Mouse (Mus musculus): ENCODE measurements at regions not wholly inside any gene's neighbourhood (a gene's known extent, or its start where the extent isn't known, plus 50 kb on each side); places are given as distances from the start of the nearest gene placed in this dataset.

GRCm38 (mm10) chr13:101142761-101143160 is 309.5 kb upstream of the Slc30a5 start:
- DNase-seq (ENCODE audit: low spot score in 2 of 2) = no peak

DNA sequence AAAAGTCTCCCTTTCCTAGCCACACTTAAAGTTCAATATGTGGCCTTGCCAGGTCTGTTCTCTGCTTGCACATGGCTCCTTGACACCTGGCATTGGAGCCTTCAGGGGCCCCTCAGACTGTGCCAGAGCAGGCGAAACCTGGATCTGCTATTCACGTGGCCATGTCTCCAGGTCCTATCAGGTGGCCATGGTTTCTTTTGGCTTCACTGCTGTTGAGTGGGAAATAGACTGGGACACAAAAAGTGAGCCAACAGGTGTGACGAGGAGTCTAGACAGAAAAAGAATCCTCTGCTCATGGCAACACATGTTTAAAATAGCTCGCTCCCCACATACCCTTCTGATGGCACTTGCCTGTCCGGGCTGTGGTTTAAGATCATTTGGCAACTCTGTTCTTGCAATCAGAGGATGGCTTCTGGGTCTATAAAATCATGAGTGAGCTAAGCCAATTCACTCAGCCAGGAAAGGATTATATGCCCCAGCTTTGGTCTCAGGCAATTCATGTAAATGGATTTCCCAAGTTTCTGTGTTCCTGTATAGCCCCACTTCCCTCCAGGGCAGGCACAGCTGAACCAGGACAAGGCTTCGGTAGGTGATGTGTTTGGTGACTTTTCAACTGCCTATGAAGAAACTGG is 309.0 kb upstream of the Slc30a5 start:
- DNase-seq (ENCODE audit: low spot score in 2 of 2) = no peak

- DNase-seq (ENCODE audit: low spot score in 2 of 2) = no peak
Measured at GRCm38 (mm10) chr13:101129466-101129865, 296.2 kb upstream of the Slc30a5 start.

DNA sequence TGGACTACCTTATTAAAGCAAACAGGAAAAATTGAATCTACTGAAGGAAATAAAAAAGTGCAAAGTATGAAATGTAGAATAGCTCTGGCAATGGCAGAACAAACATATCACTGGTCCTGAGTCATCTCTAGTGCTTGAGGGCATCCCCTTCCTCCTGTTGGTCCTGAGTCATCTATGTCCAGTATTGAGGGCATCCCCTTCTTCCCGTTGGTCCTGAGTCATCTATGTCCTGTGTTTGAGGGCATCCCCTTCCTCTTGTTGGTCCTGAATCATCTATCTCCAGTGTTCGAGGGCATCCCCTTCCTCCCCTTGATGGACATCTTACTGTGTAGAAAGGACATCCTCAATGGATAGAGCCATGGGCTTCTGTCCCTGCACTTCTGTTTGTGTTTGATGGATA is 294.6 kb upstream of the Slc30a5 start:
- DNase-seq (ENCODE audit: low spot score in 2 of 2) = no peak

- DNase-seq (ENCODE audit: low spot score in 2 of 2) = no peak
Measured at GRCm38 (mm10) chr13:101127262-101127661, 294.0 kb upstream of the Slc30a5 start.

DNA sequence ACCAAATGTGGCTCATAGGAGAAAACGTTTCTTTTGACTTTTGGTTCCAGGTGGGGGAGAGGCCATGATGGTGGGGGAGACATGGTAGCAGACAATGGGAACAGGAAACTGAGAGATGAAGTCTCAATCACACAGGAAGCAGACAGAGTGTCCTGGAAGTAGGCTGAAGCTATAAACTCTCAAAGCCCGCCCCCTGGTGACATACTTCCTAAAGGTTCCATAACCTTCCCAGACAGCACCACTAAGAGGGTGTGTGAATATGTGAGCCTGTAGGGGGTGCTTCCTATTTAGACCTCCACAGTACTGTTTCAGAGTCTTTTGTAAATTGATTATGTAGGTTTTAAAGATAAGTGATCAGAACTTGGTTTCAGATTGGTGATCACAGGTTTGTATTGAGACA is 284.1 kb upstream of the Slc30a5 start:
- DNase-seq (ENCODE audit: low spot score in 2 of 2) = no peak

DNA sequence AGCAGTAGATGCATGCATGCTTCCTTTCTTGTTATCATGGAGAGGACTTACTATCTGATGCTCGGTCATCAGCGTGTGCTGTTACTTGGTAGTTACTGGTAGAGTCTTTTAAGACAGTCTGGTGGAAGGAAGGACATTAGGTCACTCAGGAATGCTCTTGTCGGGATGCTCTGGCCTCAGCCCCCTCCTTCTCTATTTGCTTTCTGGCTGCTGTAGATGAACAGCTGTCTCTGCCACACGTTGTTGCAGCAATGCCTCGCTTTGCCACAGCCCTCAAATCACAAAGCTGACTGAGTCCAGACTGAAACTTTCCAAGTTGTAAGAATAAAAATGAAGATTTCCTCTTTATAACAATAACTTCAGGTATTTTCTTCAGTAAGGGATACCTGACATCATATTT is 282.1 kb upstream of the Slc30a5 start:
- no peak for DNase-seq (ENCODE audit: low spot score in 2 of 2)

DNA sequence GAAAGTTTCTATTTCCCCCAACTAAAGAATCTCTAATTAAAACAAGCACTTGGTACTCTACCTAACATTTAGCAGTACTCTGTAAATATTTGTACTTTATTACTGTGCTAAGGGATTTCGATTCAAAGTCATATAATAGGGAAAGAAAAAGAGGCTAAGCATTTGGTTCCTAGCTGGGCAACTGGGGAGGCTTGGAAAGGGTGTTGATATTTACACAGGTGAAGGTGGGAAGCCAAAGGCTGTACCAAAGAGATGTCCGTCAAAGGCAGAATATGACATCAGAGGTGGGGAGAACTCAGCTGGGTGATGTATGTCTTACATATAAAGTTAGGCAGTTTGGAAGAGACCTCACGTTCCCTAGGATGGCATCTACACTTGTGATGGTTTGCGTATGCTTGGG is 278.9 kb upstream of the Slc30a5 start:
- DNase-seq (ENCODE audit: low spot score in 2 of 2) = no peak

DNA sequence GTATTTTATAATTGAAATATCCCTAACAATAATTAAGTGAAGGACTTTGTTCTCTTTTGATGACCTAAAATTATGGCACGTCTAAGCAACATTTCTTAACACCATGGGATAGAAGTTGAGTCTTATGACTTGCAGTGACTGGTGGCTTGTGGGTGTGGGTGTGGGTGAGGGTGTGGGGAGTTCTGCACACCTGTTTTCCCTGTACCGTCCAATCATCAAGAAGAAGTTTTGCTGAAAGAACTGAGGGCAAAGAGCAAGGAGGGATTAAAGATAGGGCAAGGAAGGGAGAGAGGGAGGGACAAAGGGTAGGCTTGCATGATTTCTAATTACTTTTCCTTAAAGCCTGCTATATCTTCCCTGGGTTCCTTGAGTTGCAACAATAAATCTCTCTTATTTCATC is 278.5 kb upstream of the Slc30a5 start:
- DNase-seq (ENCODE audit: low spot score in 2 of 2) = no peak

DNA sequence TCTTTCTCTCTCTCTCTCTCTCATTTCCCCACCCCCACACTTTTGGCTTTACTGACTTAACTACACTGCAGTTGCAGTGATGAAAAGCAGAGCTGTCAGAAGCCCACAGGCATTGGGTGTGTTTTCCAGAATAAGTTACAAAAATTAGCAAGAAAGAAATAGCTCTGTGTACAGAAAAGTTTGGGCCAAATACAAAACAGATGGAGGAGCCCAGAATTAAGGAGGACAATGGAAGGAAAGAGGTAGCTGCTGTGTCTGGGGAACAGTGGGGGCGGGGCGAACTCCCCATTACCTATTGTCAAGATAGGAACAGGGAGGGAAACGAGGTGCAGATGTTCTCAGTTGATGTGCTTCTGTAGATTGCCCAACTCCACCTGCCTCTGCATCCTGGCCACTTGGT is 267.4 kb upstream of the Slc30a5 start:
- no peak for DNase-seq (ENCODE audit: low spot score in 2 of 2)

GRCm38 (mm10) chr13:101096856-101097255 is 263.6 kb upstream of the Slc30a5 start:
- DNase-seq (ENCODE audit: low spot score in 2 of 2) = no peak

- no peak for DNase-seq (ENCODE audit: low spot score in 2 of 2)
Measured at GRCm38 (mm10) chr13:101096221-101096620, 263.0 kb upstream of the Slc30a5 start.

GRCm38 (mm10) chr13:101095057-101095831 is 262.0 kb upstream of the Slc30a5 start:
- DNase-seq (ENCODE audit: low spot score in 2 of 2) = no peak

DNA sequence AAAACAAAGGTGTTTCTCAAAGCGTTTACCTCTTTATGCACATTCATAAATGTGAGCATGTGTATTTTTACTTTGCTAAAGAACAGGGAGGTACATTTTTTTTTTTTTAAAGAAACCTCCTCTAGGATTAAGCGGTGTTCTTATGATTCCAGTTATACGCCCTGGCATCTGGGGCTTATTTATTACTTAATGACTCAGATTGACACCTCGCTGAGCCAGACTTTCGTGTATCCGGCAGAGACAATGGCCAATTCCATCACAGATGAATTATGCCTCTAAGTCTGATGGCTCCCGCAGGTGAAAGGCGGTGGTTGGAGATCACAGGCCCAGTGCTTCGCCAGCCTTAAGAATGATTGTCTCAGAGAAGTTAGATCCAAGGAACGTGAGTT is 259.5 kb upstream of the Slc30a5 start:
- no peak for DNase-seq (ENCODE audit: low spot score in 2 of 2)

GRCm38 (mm10) chr13:101092033-101092742 is 259.0 kb upstream of the Slc30a5 start:
- peak in 1 of 2 experiments; percentile 42 for DNase-seq (ENCODE audit: low spot score in 2 of 2)

- DNase-seq (ENCODE audit: low spot score in 2 of 2) = no peak
Measured at GRCm38 (mm10) chr13:101085182-101085581, 252.0 kb upstream of the Slc30a5 start.

DNA sequence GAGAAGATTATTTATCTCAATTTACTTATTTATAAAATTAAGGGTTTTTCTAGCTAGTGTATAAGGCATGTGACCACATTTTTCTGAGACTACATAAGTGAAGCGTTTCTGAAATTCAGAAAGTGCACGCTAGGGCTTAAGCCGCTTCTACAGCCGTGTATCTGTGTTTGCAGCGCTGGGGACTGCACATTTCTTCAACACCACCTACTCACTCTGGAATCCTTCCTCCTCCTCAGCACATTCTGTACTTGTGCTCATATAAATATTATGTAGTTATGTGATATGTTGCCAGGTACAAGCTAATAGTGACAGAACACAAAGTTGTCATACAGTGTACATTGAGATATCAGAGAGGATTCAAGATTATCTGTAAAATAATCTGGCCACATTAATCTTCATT is 251.0 kb upstream of the Slc30a5 start:
- DNase-seq (ENCODE audit: low spot score in 2 of 2) = no peak

GRCm38 (mm10) chr13:101083416-101083815 is 250.2 kb upstream of the Slc30a5 start:
- no peak for DNase-seq (ENCODE audit: low spot score in 2 of 2)

DNA sequence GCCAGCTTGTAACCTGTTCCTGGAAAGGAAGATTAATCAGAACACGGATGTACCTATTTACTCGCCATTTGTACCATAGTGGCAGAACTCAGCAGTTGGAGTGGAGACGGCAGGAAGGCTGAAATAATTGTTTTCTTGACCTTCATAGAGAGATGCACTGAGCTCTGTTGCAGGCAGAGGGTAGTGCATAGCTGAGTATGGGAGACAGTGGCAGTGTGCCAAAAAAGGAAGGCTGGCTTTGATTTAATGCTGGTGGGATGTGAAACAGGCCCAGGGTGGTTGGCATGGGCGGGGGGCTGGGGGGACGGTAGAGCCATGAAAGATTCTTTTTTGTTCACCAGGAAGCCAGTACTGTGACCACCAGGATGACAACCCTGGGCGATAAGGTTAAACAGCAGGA is 235.3 kb upstream of the Slc30a5 start:
- DNase-seq (ENCODE audit: low spot score in 2 of 2) = no peak

GRCm38 (mm10) chr13:101062582-101062981 is 229.4 kb upstream of the Slc30a5 start:
- no peak for DNase-seq (ENCODE audit: low spot score in 2 of 2)

- no peak for DNase-seq (ENCODE audit: low spot score in 2 of 2)
Measured at GRCm38 (mm10) chr13:101061233-101062144, 228.3 kb upstream of the Slc30a5 start.

All from gastrocnemius, postnatal 4 days (tissue).